Mouse (Mus musculus) G1E (cell line): Measurements from ENCODE around the gene C1s1.

ENCODE experiments used
- CTCF ChIP-seq: IDR thresholded peaks from 2 replicates; pipeline ENCODE4 v1.5.1; 2012; ENCODE audit warnings: low read depth, low read length, inconsistent platforms, mixed read lengths
- GATA1 ChIP-seq: IDR thresholded peaks from 2 replicates; pipeline ENCODE4 v1.6.1; 2012; ENCODE audit warnings: borderline replicate concordance, low read length, inconsistent platforms, mixed read lengths
- POLR2AphosphoS5 ChIP-seq: IDR thresholded peaks from 2 replicates; pipeline ENCODE4 v1.6.1; 2012; ENCODE audit warnings: low read depth, low read length, inconsistent platforms; ENCODE audit not compliant: insufficient replicate concordance
- TAL1 ChIP-seq: conservative IDR thresholded peaks from 2 replicates; pipeline ENCODE4 v1.6.1; 2012; ENCODE audit warnings: low read depth, low read length, inconsistent platforms, mixed read lengths

DNA sequence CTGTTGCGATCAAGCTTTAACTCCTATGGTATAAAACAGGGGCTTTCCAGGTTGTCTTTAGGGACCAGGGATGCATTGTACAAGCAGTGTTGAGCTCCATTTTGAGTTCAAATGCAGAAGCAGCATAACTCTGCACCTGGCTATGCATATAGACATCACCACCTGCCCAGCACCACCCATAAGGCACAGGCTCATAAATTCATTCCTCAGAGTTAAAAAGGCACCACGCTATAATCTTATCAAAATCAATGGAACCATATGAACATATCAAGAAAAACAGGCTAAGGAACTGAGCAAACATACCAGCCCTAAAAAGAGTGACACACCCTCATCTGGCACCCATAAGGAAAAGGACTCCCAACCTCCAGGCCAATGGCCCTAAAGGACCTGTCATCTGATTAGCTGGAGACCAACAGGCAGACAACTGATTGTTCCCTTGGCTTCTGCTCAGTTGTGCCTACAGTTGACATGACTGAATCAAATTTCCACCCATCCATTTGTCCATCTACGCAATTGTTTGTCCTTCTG, 6.9 kb upstream of the C1s1 start:
- TF ChIP-seq CTCF (no peak), TAL1 (no peak), GATA1 (no peak), POLR2AphosphoS5 (no peak)
